Mouse (Mus musculus): ENCODE results near the gene Hes7. TPM values are rescaled to one million over a fixed set of nuclear protein-coding genes. Genes with fewer than 3 reads are reported as not detected.

The Hes7 gene
- polyA plus RNA-seq, 1 experiment, result not detected

- 0 out of 2 replicates have a peak, but pooled peaks cover 3% of the 10 kb centered on the region for H3K4me1 ChIP-seq (ENCODE audit: control insufficient read depth, insufficient read depth, low read length)
These were observed 2.2 kb downstream of the Hes7 start, which contains the start of gene 9130213A22Rik for GRCm38 (mm10) chr11:69122336-69122951. Gene 9130213A22Rik, minus strand, starts transcription at chr11:69122589.

GRCm38 (mm10) chr11:69123056-69123692 is 3.0 kb downstream of the Hes7 start:
- Histone ChIP-seq H3K27ac (ENCODE audit: insufficient read depth, low read length) (no peak overlapping the region), H3K4me3 (ENCODE audit: insufficient read depth, low read length) (peak overlapping the region; percentile 62), H3K4me1 (ENCODE audit: control insufficient read depth, insufficient read depth, low read length) (0 out of 2 replicates have a peak, but pooled peaks cover 3% of the 10 kb centered on the region)
- no peak for TF ChIP-seq CTCF (IDR thresholded peaks at IDR 0.05; ENCODE audit: borderline replicate concordance, insufficient read depth, low read length)
- peak; percentile 41; the same call in 1 of the 2 replicates for TF ChIP-seq POLR2A (IDR thresholded peaks at IDR 0.05; ENCODE audit: low read depth, low read length)

More at GRCm38 (mm10) chr11:69122336-69122951, 2.2 kb downstream of the Hes7 start, which contains the start of gene 9130213A22Rik:
- TF ChIP-seq CTCF (IDR thresholded peaks at IDR 0.05; ENCODE audit: borderline replicate concordance, insufficient read depth, low read length), result peak; percentile 77
- TF ChIP-seq POLR2A (IDR thresholded peaks at IDR 0.05; ENCODE audit: low read depth, low read length), result peak; percentile 53; the same call in 1 of the 2 replicates
- Histone ChIP-seq H3K4me3 (ENCODE audit: insufficient read depth, low read length) (peak within 1 kb of the TSS; percentile 62), H3K27ac (ENCODE audit: insufficient read depth, low read length) (peak within 1 kb of the TSS; percentile 78)

GRCm38 (mm10) chr11:69123693-69124497 is 3.7 kb downstream of the Hes7 start:
- 0 out of 2 replicates have a peak, but pooled peaks cover 3% of the 10 kb centered on the region for H3K4me1 ChIP-seq (ENCODE audit: control insufficient read depth, insufficient read depth, low read length)
- no peak for TF ChIP-seq POLR2A (IDR thresholded peaks at IDR 0.05; ENCODE audit: low read depth, low read length)
- no peak for TF ChIP-seq CTCF (IDR thresholded peaks at IDR 0.05; ENCODE audit: borderline replicate concordance, insufficient read depth, low read length)

GRCm38 (mm10) chr11:69124498-69124847 is 4.3 kb downstream of the Hes7 start:
- no peak overlapping the region for H3K4me3 ChIP-seq (ENCODE audit: insufficient read depth, low read length)
- H3K4me1 ChIP-seq (ENCODE audit: control insufficient read depth, insufficient read depth, low read length), result 0 out of 2 replicates have a peak, but pooled peaks cover 3% of the 10 kb centered on the region
- H3K27ac ChIP-seq (ENCODE audit: insufficient read depth, low read length), result no peak overlapping the region
- TF ChIP-seq POLR2A (IDR thresholded peaks at IDR 0.05; ENCODE audit: low read depth, low read length) (no peak), CTCF (IDR thresholded peaks at IDR 0.05; ENCODE audit: borderline replicate concordance, insufficient read depth, low read length) (no peak)

More at GRCm38 (mm10) chr11:69123693-69124497, 3.7 kb downstream of the Hes7 start:
- Histone ChIP-seq H3K4me3 (ENCODE audit: insufficient read depth, low read length) (peak overlapping the region; percentile 62), H3K27ac (ENCODE audit: insufficient read depth, low read length) (peak overlapping the region; percentile 78)

GRCm38 (mm10) chr11:69125041-69125851 is 5.0 kb downstream of the Hes7 start:
- TF ChIP-seq POLR2A (IDR thresholded peaks at IDR 0.05; ENCODE audit: low read depth, low read length) (no peak), CTCF (IDR thresholded peaks at IDR 0.05; ENCODE audit: borderline replicate concordance, insufficient read depth, low read length) (no peak; the same call in 1 of the 2 replicates)
- H3K4me1 ChIP-seq (ENCODE audit: control insufficient read depth, insufficient read depth, low read length), result 0 out of 2 replicates have a peak, but pooled peaks cover 3% of the 10 kb centered on the region
- H3K4me3 ChIP-seq (ENCODE audit: insufficient read depth, low read length), result peak overlapping the region; percentile 62
- H3K27ac ChIP-seq (ENCODE audit: insufficient read depth, low read length), result peak overlapping the region; percentile 41

- TF ChIP-seq CTCF (IDR thresholded peaks at IDR 0.05; ENCODE audit: borderline replicate concordance, insufficient read depth, low read length), result no peak
- TF ChIP-seq POLR2A (IDR thresholded peaks at IDR 0.05; ENCODE audit: low read depth, low read length), result no peak
These were observed 5.5 kb downstream of the Hes7 start, which contains the start of gene Aloxe3 for GRCm38 (mm10) chr11:69125852-69125918. Gene Aloxe3, plus strand, starts transcription at chr11:69125896.

GRCm38 (mm10) chr11:69125919-69126705 is 5.9 kb downstream of the Hes7 start:
- 0 out of 2 replicates have a peak, but pooled peaks cover 3% of the 10 kb centered on the region for H3K4me1 ChIP-seq (ENCODE audit: control insufficient read depth, insufficient read depth, low read length)
- no peak overlapping the region for H3K27ac ChIP-seq (ENCODE audit: insufficient read depth, low read length)
- TF ChIP-seq POLR2A (IDR thresholded peaks at IDR 0.05; ENCODE audit: low read depth, low read length) (no peak), CTCF (IDR thresholded peaks at IDR 0.05; ENCODE audit: borderline replicate concordance, insufficient read depth, low read length) (no peak)
- peak overlapping the region; percentile 62 for H3K4me3 ChIP-seq (ENCODE audit: insufficient read depth, low read length)

More at GRCm38 (mm10) chr11:69125852-69125918, 5.5 kb downstream of the Hes7 start, which contains the start of gene Aloxe3:
- Histone ChIP-seq H3K27ac (ENCODE audit: insufficient read depth, low read length) (peak within 1 kb of the TSS; percentile 41), H3K4me3 (ENCODE audit: insufficient read depth, low read length) (peak within 1 kb of the TSS; percentile 62), H3K4me1 (ENCODE audit: control insufficient read depth, insufficient read depth, low read length) (0 out of 2 replicates have a peak, but pooled peaks cover 3% of the 10 kb centered on the region)

GRCm38 (mm10) chr11:69126706-69127095 is 6.5 kb downstream of the Hes7 start:
- Histone ChIP-seq H3K27ac (ENCODE audit: insufficient read depth, low read length) (no peak overlapping the region), H3K4me3 (ENCODE audit: insufficient read depth, low read length) (no peak overlapping the region), H3K4me1 (ENCODE audit: control insufficient read depth, insufficient read depth, low read length) (0 out of 2 replicates have a peak, but pooled peaks cover 3% of the 10 kb centered on the region)
- TF ChIP-seq CTCF (IDR thresholded peaks at IDR 0.05; ENCODE audit: borderline replicate concordance, insufficient read depth, low read length), result no peak
- TF ChIP-seq POLR2A (IDR thresholded peaks at IDR 0.05; ENCODE audit: low read depth, low read length), result no peak

All from embryonic fibroblast, embryonic 13.5 days (primary cell).